Mouse (Mus musculus): ENCODE results near the gene Fbxl4.

- TF ChIP-seq GATA1 (IDR thresholded peaks at IDR 0.05; ENCODE audit: low read length) = no peak
- TF ChIP-seq TAL1 (IDR thresholded peaks at IDR 0.05; ENCODE audit: low read length) = no peak
Measured at GRCm38 (mm10) chr4:22480091-22480857, 122.9 kb downstream of the Fbxl4 start.

Measured in erythroblast, embryonic 14.5 days (primary cell).